Mouse (Mus musculus) olfactory bulb, adult 2 months (tissue): ENCODE data around the gene Nampt. TPM values are rescaled to one million over a fixed set of nuclear protein-coding genes. Genes with fewer than 3 reads are reported as not detected.

ENCODE experiments used
- H3K27ac ChIP-seq: fragments of 200-500 bp; 2 replicates; pipeline ENCODE4 v1.5.1; 2012; ENCODE audit warnings: low read depth, low read length; ENCODE audit not compliant: insufficient read depth
- H3K4me1 ChIP-seq: fragments of 200-500 bp; 2 replicates; pipeline ENCODE4 v1.6.1; 2012; ENCODE audit warnings: low read length; ENCODE audit not compliant: control insufficient read depth, insufficient read depth
- H3K4me3 ChIP-seq: fragments of 200-500 bp; 2 replicates; pipeline ENCODE4 v1.5.1; 2012; ENCODE audit warnings: mild to moderate bottlenecking, low read depth, low read length, moderate library complexity; ENCODE audit not compliant: insufficient read depth
- CTCF ChIP-seq: fragments of 200-500 bp; IDR thresholded peaks from 2 replicates; pipeline ENCODE4 v1.5.1; 2012; ENCODE audit warnings: low read depth, mild to moderate bottlenecking, low read length, moderate library complexity; ENCODE audit not compliant: insufficient read depth
- POLR2A ChIP-seq: fragments of 200-500 bp; IDR thresholded peaks from 2 replicates; pipeline ENCODE4 v1.6.1; 2012; ENCODE audit warnings: mild to moderate bottlenecking, low read depth, low read length, moderate library complexity; ENCODE audit not compliant: insufficient read depth
- WGBS: fragments of 180-500 bp; shearing (Covaris S2); methylation state at CpG from one replicate; pipeline ENCODE4 v1.1.7; 2018; 5-methylcytosine and 5-hydroxymethylcytosine counted together
- polyA plus RNA-seq: library from polyadenylated mRNA; stranded (reverse); fragments of >200 nt; gene quantifications from 2 replicates; pipeline ENCODE4 v1.2.4, GENCODE M21; 2012; ENCODE audit warnings: low replicate concordance; ENCODE audit not compliant: missing spikeins, insufficient read depth, insufficient read length

Nampt gene
- polyA plus RNA-seq, 1 experiment = not detected

GRCm38 (mm10) chr12:32820688-32821503 lies 1.6 kb downstream of the Nampt start:
- 1% methylated on average over 49 of the region's 49 CpGs for WGBS
- H3K4me3 ChIP-seq = peak overlapping the region; percentile 95
- H3K27ac ChIP-seq = peak overlapping the region; percentile 34; the same call in 1 of the 2 replicates
- 0 out of 2 replicates have a peak, but pooled peaks cover 3% of the 10 kb centered on the region for H3K4me1 ChIP-seq
- TF ChIP-seq POLR2A (no peak; the same call in 1 of the 2 replicates), CTCF (no peak)

GRCm38 (mm10) chr12:32821504-32822011 lies 2.2 kb downstream of the Nampt start:
- Histone ChIP-seq H3K4me3 (no peak overlapping the region), H3K27ac (no peak overlapping the region), H3K4me1 (0 out of 2 replicates have a peak, but pooled peaks cover 3% of the 10 kb centered on the region)
- WGBS = 38% methylated on average over 2 of the region's 2 CpGs
- no peak for TF ChIP-seq POLR2A
- no peak for TF ChIP-seq CTCF

GRCm38 (mm10) chr12:32822066-32822465 lies 2.7 kb downstream of the Nampt start:
- Histone ChIP-seq H3K27ac (no peak overlapping the region), H3K4me1 (0 out of 2 replicates have a peak, but pooled peaks cover 3% of the 10 kb centered on the region), H3K4me3 (no peak overlapping the region)
- TF ChIP-seq POLR2A (no peak), CTCF (no peak)
- 84% methylated on average over 4 of the region's 4 CpGs for WGBS

- 63% methylated on average over 6 of the region's 6 CpGs for WGBS
- no peak overlapping the region for H3K4me3 ChIP-seq
- H3K4me1 ChIP-seq = peaks cover 11% of the 10 kb centered on the region
- no peak overlapping the region for H3K27ac ChIP-seq
- no peak for TF ChIP-seq CTCF
- no peak for TF ChIP-seq POLR2A
These were observed 5.2 kb downstream of the Nampt start for GRCm38 (mm10) chr12:32824586-32824985.

GRCm38 (mm10) chr12:32826971-32827370 lies 7.6 kb downstream of the Nampt start:
- TF ChIP-seq CTCF (no peak), POLR2A (no peak)
- peaks cover 11% of the 10 kb centered on the region for H3K4me1 ChIP-seq
- no peak overlapping the region for H3K4me3 ChIP-seq
- H3K27ac ChIP-seq = no peak overlapping the region
- 27% methylated on average over 3 of the region's 3 CpGs for WGBS

GRCm38 (mm10) chr12:32828137-32828760 lies 8.9 kb downstream of the Nampt start:
- 11% methylated on average over 8 of the region's 8 CpGs for WGBS
- Histone ChIP-seq H3K4me3 (peak overlapping the region; percentile 15; the same call in 1 of the 2 replicates), H3K4me1 (peaks cover 9% of the 10 kb centered on the region), H3K27ac (peak overlapping the region; percentile 64)
- TF ChIP-seq POLR2A = no peak
- no peak for TF ChIP-seq CTCF

- Histone ChIP-seq H3K27ac (no peak overlapping the region), H3K4me1 (peaks cover 8% of the 10 kb centered on the region), H3K4me3 (no peak overlapping the region)
- TF ChIP-seq POLR2A (no peak), CTCF (no peak)
- WGBS = 85% methylated on average over 9 of the region's 9 CpGs
These were observed 10.2 kb downstream of the Nampt start for GRCm38 (mm10) chr12:32829321-32830090.

GRCm38 (mm10) chr12:32832076-32832475 lies 12.7 kb downstream of the Nampt start:
- Histone ChIP-seq H3K27ac (no peak overlapping the region), H3K4me3 (no peak overlapping the region), H3K4me1 (peaks cover 8% of the 10 kb centered on the region)
- 94% methylated on average over 3 of the region's 3 CpGs for WGBS
- TF ChIP-seq POLR2A (no peak), CTCF (no peak)

- 81% methylated on average over 6 of the region's 6 CpGs for WGBS
- H3K4me1 ChIP-seq = no peaks in the 10 kb centered on the region; the same call in 1 of the 2 replicates
- TF ChIP-seq CTCF = no peak
- TF ChIP-seq POLR2A = no peak
- no peak overlapping the region for H3K27ac ChIP-seq
- no peak overlapping the region for H3K4me3 ChIP-seq
These were observed 15.4 kb downstream of the Nampt start for GRCm38 (mm10) chr12:32834781-32835180.
